Mouse (Mus musculus): ENCODE measurements around the gene Mrps33.

The Mrps33 gene

DNA sequence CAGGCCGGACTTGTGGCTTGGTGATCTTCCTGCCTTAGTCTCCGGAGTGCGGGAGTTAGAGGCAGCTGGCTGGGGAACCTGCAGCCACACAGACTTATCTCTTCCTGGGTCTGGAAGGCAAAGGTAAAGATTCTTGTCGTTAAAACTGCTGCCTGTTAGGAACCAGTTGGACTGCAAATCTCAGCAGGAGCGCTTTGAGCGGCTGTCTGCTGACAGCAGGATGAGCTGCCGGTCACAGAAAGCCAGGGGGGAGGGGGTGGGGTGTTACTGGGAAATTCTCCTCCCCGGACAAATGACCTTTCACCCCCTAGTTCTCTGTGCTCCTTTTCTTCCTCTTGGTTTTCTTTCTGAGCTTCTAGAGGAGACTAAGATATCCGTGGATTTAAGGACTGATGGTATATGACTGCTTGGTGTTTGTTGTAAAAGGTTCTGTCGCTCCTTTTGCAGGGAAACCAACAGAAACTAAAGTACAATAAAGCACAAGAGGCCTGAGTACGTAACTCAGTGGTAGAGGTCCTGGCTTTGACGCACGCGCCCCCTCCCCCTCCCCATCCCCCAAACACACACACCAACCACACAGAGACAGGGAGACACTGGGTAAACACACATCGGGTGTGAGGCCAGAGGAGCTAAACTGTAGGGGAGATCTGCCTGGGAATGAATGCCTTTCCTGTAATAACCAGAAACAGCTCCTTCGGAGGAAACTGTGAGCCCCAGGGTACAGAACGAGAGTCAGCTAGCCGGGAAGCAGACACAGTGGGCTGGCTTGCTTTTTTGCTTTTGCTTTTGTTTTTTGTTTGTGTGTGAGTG is 29.7 kb downstream of the Mrps33 start:
- peak; percentile 92 for DNase-seq (ENCODE audit: low spot score)

DNA sequence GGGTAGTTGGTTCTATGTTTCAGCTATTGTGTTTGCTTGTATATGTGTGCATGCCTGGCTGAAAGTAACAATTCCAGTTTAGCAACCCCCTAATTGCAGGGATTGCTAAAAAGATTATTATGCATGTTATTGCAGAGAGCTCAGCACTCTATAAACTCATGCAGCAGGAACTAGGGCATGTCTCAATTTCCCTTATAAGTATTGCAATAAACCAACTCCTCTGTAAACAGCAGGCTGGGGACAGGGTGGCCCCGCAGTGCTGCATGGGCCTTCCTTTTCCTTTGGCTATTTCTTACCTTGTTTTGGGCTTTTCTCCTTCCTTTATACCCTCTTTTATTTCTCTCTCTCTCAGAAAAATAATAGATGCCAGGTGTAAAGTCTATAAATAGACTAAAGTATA is 32.3 kb downstream of the Mrps33 start:
- DNase-seq (ENCODE audit: low spot score) = no peak

DNA sequence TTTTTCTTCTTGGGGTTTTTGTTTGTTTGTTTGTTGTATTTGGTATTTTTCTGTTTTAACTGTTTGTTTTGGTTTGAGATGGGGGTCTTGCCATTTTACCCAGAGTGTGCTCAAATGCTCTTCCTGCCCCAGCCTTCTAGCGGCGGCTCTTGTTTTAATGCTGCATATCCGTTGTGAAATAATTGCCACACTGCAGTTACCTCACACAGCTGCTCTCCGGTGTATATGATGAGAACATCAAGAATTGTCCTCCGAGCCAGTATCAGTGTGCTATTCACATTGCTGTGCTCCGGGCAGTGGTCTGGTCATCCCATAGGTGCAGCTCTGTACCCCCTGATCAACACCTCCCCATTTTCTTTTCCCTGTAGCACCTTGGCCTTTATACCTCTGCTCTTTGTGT is 34.5 kb downstream of the Mrps33 start:
- DNase-seq (ENCODE audit: low spot score) = no peak

DNA sequence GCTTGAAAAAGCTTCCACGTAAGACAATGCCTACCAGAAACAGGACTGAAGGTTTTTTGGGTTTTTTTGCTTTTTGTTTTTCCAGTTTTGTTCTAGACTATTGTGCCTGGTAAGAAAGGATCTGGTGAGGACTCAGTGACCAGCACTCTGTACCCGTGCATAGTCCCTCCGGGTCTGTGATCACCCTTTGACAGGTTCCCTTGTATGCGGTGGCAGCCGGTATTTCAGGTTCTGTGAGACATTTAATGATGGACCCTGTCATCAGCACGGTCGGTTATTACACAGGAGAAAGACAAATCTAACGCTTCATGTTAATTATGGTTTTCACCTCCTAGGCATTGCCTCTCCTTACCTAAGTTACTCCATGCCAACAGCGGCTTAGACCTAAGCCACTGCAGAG is 35.8 kb downstream of the Mrps33 start:
- no peak for DNase-seq (ENCODE audit: low spot score)

DNA sequence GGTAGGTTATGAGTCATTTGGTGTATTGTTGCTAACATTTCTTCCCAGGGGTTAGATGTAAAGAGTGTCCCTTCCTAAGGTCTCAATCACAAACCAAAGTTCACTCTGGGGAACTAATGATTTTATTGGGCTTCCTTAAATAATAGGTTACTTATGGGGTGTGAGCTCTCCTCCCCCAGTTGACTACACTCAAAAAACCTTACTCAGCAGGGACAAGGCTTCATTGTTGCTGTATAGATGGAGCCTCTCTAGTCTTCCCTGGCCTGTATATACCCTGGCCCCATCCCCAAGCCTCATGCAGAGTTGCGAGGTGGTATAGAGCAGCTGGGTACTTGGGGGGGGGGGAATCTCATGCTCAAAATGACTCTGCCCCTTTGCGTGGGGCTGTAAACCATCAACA is 53.6 kb downstream of the Mrps33 start:
- DNase-seq (ENCODE audit: low spot score) = no peak
